Mouse (Mus musculus) layer of hippocampus, postnatal 10 days (tissue): ENCODE measurements around the gene Atl3. TPM values are rescaled to one million over a fixed set of nuclear protein-coding genes. Genes with fewer than 3 reads are reported as not detected.

Experiments
- DNase-seq, 2 experiments: peaks; one replicate each; pipeline ENCODE4 v3.0.0; 2021; ENCODE audit warnings: low spot score in 2 of 2
- long read RNA-seq: library from polyadenylated mRNA; stranded (forward); transcript quantifications from one replicate; pipeline ENCODE4 v2.0.0, GENCODE M21; 2023
- total RNA-seq, 2 experiments: library from RNA; stranded (reverse); gene quantifications; 2 replicates each; pipeline ENCODE4 v1.2.3; 2021

The Atl3 gene
- 10 to 100 TPM; 21.8 to 22.4 TPM for total RNA-seq
- long read RNA-seq, full-length matches to known transcripts = 1 of 2 reads
- long read RNA-seq, partial matches to known transcripts = 0 of 2 reads
- long read RNA-seq, other reads (novel, unspliced or antisense) = 1 of 2 reads

- no peak for DNase-seq
These were observed at the start of gene Atl3 for GRCm38 (mm10) chr19:7493352-7494186. Gene Atl3, plus strand, starts transcription at chr19:7494040.

- DNase-seq = no peak
These were observed 48.7 kb upstream of the Atl3 start for GRCm38 (mm10) chr19:7445105-7445504.

GRCm38 (mm10) chr19:7445596-7445995 is 48.2 kb upstream of the Atl3 start:
- no peak for DNase-seq

- no peak for DNase-seq
These were observed 37.0 kb upstream of the Atl3 start for GRCm38 (mm10) chr19:7456803-7457202.

GRCm38 (mm10) chr19:7458901-7459300 is 34.9 kb upstream of the Atl3 start:
- DNase-seq = no peak

GRCm38 (mm10) chr19:7459370-7459769 is 34.5 kb upstream of the Atl3 start:
- DNase-seq = no peak

- DNase-seq = no peak
These were observed 25.9 kb upstream of the Atl3 start for GRCm38 (mm10) chr19:7467915-7468314.

- no peak for DNase-seq
These were observed 23.2 kb upstream of the Atl3 start for GRCm38 (mm10) chr19:7470643-7471042.

GRCm38 (mm10) chr19:7479751-7480248 is 14.0 kb upstream of the Atl3 start:
- no peak for DNase-seq

- peak; percentile 49 to 64 for DNase-seq
These were observed 12.1 kb upstream of the Atl3 start for GRCm38 (mm10) chr19:7481541-7482265.

- no peak for DNase-seq
These were observed 11.6 kb upstream of the Atl3 start for GRCm38 (mm10) chr19:7482266-7482598.

GRCm38 (mm10) chr19:7482599-7483511 is 11.0 kb upstream of the Atl3 start, which contains the start of gene Rtn3:
Gene Rtn3, minus strand, starts transcription at chr19:7483281.
- DNase-seq = peak; percentile 97 to 98

GRCm38 (mm10) chr19:7483512-7483882 is 10.3 kb upstream of the Atl3 start:
- peak; percentile 59 to 74 for DNase-seq

GRCm38 (mm10) chr19:7484076-7484475 is 9.8 kb upstream of the Atl3 start:
- DNase-seq = peak; percentile 33

- no peak for DNase-seq
These were observed 6.2 kb upstream of the Atl3 start for GRCm38 (mm10) chr19:7487680-7488079.

GRCm38 (mm10) chr19:7491960-7492359 is 1.9 kb upstream of the Atl3 start:
- no peak for DNase-seq

GRCm38 (mm10) chr19:7492682-7493081 is 1.2 kb upstream of the Atl3 start:
- DNase-seq = no peak

- DNase-seq = peak; percentile 91 to 96
These were observed 561 bp downstream of the Atl3 start for GRCm38 (mm10) chr19:7494187-7495015.

- DNase-seq = no peak
These were observed 1.6 kb downstream of the Atl3 start for GRCm38 (mm10) chr19:7495221-7496038.
